Mouse (Mus musculus) right cerebral cortex, adult 18-20 months (tissue): ENCODE data around the gene Bicd1.

Experiments
- DNase-seq: peaks from one replicate; pipeline ENCODE4 v3.0.0; 2022; ENCODE audit warnings: mixed read lengths

Gene Bicd1

GRCm38 (mm10) chr6:149574288-149574687 is 165.6 kb downstream of the Bicd1 start:
- no peak for DNase-seq

- no peak for DNase-seq
Observed at GRCm38 (mm10) chr6:149580053-149580452, 171.4 kb downstream of the Bicd1 start.

- no peak for DNase-seq
Observed at GRCm38 (mm10) chr6:149585708-149586504, 177.2 kb downstream of the Bicd1 start.
